Mouse (Mus musculus) heart, adult 2 months (tissue): Measurements from ENCODE around the gene Ptpn6. TPM values are rescaled to one million over a fixed set of nuclear protein-coding genes. Genes with fewer than 3 reads are reported as not detected.
A peak's percentile ranks its signal among the peaks of the same experiment; 100 is the strongest.

Experiments used
- DNase-seq, 2 experiments: peaks; one replicate each; pipeline ENCODE4 v3.0.0; 2021
- H3K27ac ChIP-seq: fragments of 200-600 bp; 2 replicates; pipeline ENCODE4 v1.8.1; 2022
- H3K27me3 ChIP-seq: fragments of 200-500 bp; 2 replicates; pipeline ENCODE4 v1.6.1; 2012; ENCODE audit warnings: mild to moderate bottlenecking, low read length, inconsistent platforms, mixed read lengths; ENCODE audit not compliant: control insufficient read depth, insufficient read depth
- H3K36me3 ChIP-seq: fragments of 200-500 bp; 2 replicates; pipeline ENCODE4 v1.6.1; 2012; ENCODE audit warnings: low read length, inconsistent platforms; ENCODE audit not compliant: control insufficient read depth, insufficient read depth
- H3K4me1 ChIP-seq: fragments of 200-500 bp; 2 replicates; pipeline ENCODE4 v1.6.1; 2011; ENCODE audit warnings: low read length; ENCODE audit not compliant: control insufficient read depth, insufficient read depth
- H3K4me3 ChIP-seq: fragments of 200-600 bp; 2 replicates; pipeline ENCODE4 v1.8.1; 2022
- H3K79me2 ChIP-seq: fragments of 200-500 bp; replicated peaks from 2 replicates; pipeline ENCODE4 v1.6.1; 2012; ENCODE audit warnings: mild to moderate bottlenecking, inconsistent platforms, low read length, moderate library complexity, mixed read lengths; ENCODE audit not compliant: control insufficient read depth, insufficient read depth
- H3K9ac ChIP-seq: fragments of 200-500 bp; 2 replicates; pipeline ENCODE4 v1.6.1; 2012; ENCODE audit warnings: low read depth, mild to moderate bottlenecking, control low read depth, inconsistent platforms, low read length, mixed read lengths
- CTCF ChIP-seq: fragments of 200-600 bp; IDR thresholded peaks from 2 replicates; pipeline ENCODE4 v1.8.1; 2022; ENCODE audit warnings: antibody characterized with exemption, mild to moderate bottlenecking, moderate library complexity
- EP300 ChIP-seq: fragments of 200-500 bp; IDR thresholded peaks from 2 replicates; pipeline ENCODE4 v1.6.1; 2011; ENCODE audit warnings: low read depth, low read length, control low read depth; ENCODE audit not compliant: insufficient read depth
- POLR2A ChIP-seq: fragments of 200-500 bp; IDR thresholded peaks from 2 replicates; pipeline ENCODE4 v1.6.1; 2011; ENCODE audit warnings: mild to moderate bottlenecking, low read depth, low read length, control low read depth; ENCODE audit not compliant: insufficient read depth
- WGBS: fragments of 180-500 bp; shearing (Covaris S2); methylation state at CpG from one replicate; pipeline ENCODE4 v1.1.7; 2018; 5-methylcytosine and 5-hydroxymethylcytosine counted together
- intact Hi-C: fragments of 180-260 bp; cut with DNase I; formaldehyde crosslinking; loops from one replicate; pipeline ENCODE4 v1.15.1; 2025
- polyA plus RNA-seq: library from polyadenylated mRNA; depleted of rRNA; stranded (reverse); fragments of >200 nt; gene quantifications from 2 replicates; pipeline ENCODE4 v1.2.3, GENCODE M21; 2012
- total RNA-seq, 2 experiments: library from RNA; stranded (reverse); gene quantifications; 2 replicates each; pipeline ENCODE4 v1.2.3; 2021

Gene Ptpn6
- total and polyA plus RNA-seq, 3 experiments, result 3.1 to 8.2 (median 4.4) TPM

DNA sequence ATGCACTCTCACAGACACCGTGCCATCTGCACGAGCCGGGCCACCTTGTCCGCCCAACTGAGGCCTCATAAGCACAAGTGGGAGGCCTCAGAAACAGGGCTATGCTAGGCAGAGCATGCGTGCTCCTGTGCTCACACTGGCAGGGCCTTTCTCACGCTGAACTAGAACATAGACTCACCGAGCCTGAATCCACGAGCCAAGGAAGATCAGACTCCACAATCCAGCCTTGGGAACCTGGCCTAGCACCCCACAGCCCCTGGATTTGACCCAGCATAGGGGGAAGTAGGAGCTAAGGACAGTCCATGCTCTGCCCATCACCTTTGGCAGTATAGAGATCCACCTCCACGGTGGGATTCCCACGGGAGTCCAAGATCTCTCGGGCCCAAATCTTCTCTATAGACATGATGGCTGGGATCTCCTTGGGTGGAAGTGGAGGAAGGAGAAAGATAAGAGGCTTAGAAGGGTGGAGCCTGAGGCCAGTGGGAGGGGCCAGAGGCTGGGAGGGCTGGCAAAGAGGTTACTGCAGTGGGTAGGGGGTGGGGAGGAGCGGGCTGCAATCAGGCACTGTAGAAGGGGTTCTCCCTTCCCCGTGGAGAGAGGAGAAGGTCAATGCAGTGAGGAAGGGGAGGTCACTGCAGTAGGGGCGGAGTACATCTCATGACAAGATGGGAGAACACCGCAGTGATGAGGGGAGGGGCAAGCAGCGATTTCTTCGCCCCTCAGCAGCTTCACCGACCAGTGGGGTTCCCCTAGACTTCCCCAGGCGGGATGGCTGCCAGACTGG, 29.6 kb upstream of the Ptpn6 start:
- Histone ChIP-seq H3K79me2 (no peaks in the 10 kb centered on the region), H3K27ac (no peak overlapping the region), H3K4me1 (no peaks in the 10 kb centered on the region), H3K27me3 (peaks cover 3% of the 10 kb centered on the region; the same call in 1 of the 2 replicates), H3K4me3 (peak overlapping the region; percentile 51), H3K36me3 (no peaks in the 10 kb centered on the region), H3K9ac (no peak overlapping the region)
- DNase-seq, result peak in 1 of 2 experiments; percentile 23
- TF ChIP-seq EP300 (no peak), CTCF (no peak), POLR2A (no peak)
- intact Hi-C loops, result no loop called here
- WGBS, result 52% methylated on average over 19 of the region's 19 CpGs

DNA sequence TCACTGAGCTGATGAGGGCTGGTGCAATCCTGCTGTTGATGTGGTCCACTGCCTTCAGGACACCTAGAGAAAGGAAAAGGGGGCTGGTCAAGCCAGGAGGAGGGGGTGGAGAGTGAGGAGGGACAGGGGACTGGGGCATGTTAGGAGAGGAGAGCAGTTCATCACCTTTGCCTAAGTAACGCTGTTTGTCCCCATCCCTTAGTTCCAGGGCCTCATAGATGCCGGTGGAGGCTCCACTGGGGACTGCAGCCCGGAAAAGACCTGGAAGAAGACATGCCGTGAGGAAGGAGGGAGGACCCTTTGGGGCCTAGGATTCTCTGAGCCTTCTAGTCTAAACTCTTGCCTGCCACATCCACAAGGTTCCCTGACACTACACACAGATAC, 29.0 kb upstream of the Ptpn6 start:
- Histone ChIP-seq H3K4me1 (no peaks in the 10 kb centered on the region), H3K27ac (no peak overlapping the region), H3K27me3 (peaks cover 3% of the 10 kb centered on the region; the same call in 1 of the 2 replicates), H3K36me3 (no peaks in the 10 kb centered on the region), H3K79me2 (no peaks in the 10 kb centered on the region), H3K9ac (no peak overlapping the region), H3K4me3 (no peak overlapping the region)
- intact Hi-C loops, result no loop called here
- 64% methylated on average over 4 of the region's 4 CpGs for WGBS
- no peak for DNase-seq
- TF ChIP-seq CTCF (no peak), POLR2A (no peak), EP300 (no peak)

DNA sequence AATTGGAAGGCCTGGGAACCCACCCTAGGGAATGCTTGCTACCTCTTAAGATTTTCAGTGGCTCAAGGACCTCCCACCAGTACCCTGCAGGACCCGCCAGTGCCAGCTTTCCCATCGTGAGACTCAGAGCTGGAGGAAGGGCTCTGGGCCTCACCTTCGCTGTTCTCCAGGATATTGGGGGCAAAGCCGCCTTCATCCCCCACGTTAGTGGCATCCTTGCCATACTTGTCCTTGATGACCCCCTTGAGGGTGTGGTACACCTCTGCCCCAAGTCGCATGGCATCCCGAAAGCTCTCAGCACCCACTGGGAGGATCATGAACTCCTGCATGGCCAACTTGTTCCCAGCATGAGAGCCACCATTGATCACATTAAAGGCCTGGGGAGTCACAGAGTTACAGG, 27.4 kb upstream of the Ptpn6 start:
- H3K4me1 ChIP-seq, result no peaks in the 10 kb centered on the region
- peaks cover 3% of the 10 kb centered on the region; the same call in 1 of the 2 replicates for H3K27me3 ChIP-seq
- no peaks in the 10 kb centered on the region for H3K79me2 ChIP-seq

DNA sequence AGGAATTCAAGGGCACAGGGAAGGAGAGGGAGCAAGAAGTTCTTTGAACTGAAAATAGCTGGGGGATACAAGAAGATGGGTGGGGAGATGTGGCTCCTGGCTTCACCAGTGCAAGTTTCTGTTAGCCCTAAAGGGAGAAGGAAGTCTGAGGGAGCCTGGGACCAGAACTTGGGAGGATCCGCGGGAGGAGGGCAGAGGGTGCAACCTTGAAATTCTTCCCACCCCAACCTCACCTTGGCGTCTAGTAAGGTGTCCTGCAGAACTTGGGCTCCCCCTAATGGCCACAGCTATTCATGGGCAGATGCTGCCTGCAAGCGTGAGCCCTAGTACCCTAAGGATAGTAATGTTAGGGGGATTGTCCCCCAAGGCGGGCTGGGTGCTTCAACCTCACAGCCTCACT, 20.7 kb upstream of the Ptpn6 start:
- no peak overlapping the region; the same call in 1 of the 2 replicates for H3K4me3 ChIP-seq
- DNase-seq, result peak; percentile 83 to 85
- intact Hi-C loops, result loop anchor here (1.0 to 5.0 kb wide), 6 partner anchors 19 to 267 kb away; partner anchors contain the start of genes C1ra, C1rb and C1rl
- peak overlapping the region; percentile 85 for H3K27ac ChIP-seq
- no peaks in the 10 kb centered on the region for H3K36me3 ChIP-seq
- peak overlapping the region; percentile 24; the same call in 1 of the 2 replicates for H3K9ac ChIP-seq
- H3K27me3 ChIP-seq, result no peaks in the 10 kb centered on the region
- H3K4me1 ChIP-seq, result peaks cover 8% of the 10 kb centered on the region
- TF ChIP-seq EP300 (peak; percentile 93), POLR2A (peak; percentile 55), CTCF (peak; percentile 99)
- no peaks in the 10 kb centered on the region for H3K79me2 ChIP-seq
- 3% methylated on average over 5 of the region's 5 CpGs for WGBS

More for the DNA sequence above, 27.4 kb upstream of the Ptpn6 start:
- H3K4me3 ChIP-seq, result no peak overlapping the region
- H3K36me3 ChIP-seq, result no peaks in the 10 kb centered on the region
- no peak overlapping the region for H3K27ac ChIP-seq
- TF ChIP-seq EP300 (no peak), CTCF (no peak), POLR2A (no peak)
- intact Hi-C loops, result no loop called here
- H3K9ac ChIP-seq, result no peak overlapping the region
- no peak for DNase-seq
- 79% methylated on average over 7 of the region's 7 CpGs for WGBS

DNA sequence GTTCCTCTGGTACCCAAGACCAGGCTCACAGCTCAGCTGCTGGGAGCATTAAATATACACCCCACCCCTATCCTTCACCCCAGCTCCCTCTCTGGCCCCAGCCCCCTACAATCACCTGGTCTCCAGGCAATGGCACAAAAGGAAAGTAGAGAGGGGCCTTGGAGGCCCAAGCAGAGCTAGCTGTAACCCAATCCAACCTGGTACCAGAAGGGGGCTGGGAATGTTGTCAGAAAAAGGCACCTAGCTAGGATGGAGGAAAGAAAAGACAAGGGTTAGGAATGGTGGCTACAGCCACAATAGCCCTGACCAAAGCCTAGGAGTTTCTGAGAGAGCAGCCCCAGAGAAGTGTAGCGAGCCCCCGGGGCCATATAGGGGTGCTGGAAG, 20.3 kb upstream of the Ptpn6 start:
- H3K79me2 ChIP-seq, result no peaks in the 10 kb centered on the region
- DNase-seq, result no peak
- intact Hi-C loops, result loop anchor here (1.0 to 5.0 kb wide), 6 partner anchors 19 to 267 kb away; partner anchors contain the start of genes C1ra, C1rb and C1rl
- peak overlapping the region; percentile 12; the same call in 1 of the 2 replicates for H3K4me3 ChIP-seq
- no peak overlapping the region; the same call in 1 of the 2 replicates for H3K9ac ChIP-seq
- 47% methylated on average over 2 of the region's 2 CpGs for WGBS
- H3K27ac ChIP-seq, result peak overlapping the region; percentile 85
- peaks cover 8% of the 10 kb centered on the region for H3K4me1 ChIP-seq
- TF ChIP-seq CTCF, result no peak
- no peak for TF ChIP-seq EP300
- TF ChIP-seq POLR2A, result no peak
- no peaks in the 10 kb centered on the region for H3K36me3 ChIP-seq
- no peaks in the 10 kb centered on the region for H3K27me3 ChIP-seq
